Mouse (Mus musculus): ENCODE measurements at regions not wholly inside any gene's neighbourhood (a gene's known extent, or its start where the extent isn't known, plus 50 kb on each side); places are given as distances from the start of the nearest gene placed in this dataset.

GRCm38 (mm10) chr9:47226476-47227271 is 228.1 kb downstream of the Gm4791 start:
- Histone ChIP-seq H3K4me1 (replicated peaks; ENCODE audit: low read depth, low read length) (no peaks in the 10 kb centered on the region), H3K36me3 (ENCODE audit: insufficient read depth, low read length) (no peaks in the 10 kb centered on the region), H3K27me3 (ENCODE audit: insufficient read depth, low read length) (no peaks in the 10 kb centered on the region), H3K9me3 (ENCODE audit: low read length) (no peaks in the 10 kb centered on the region), H3K4me3 (replicated peaks; ENCODE audit: low read length) (no peak overlapping the region)
- TF ChIP-seq POU5F1 (IDR thresholded peaks at IDR 0.05; ENCODE audit: borderline replicate concordance, low read length) (no peak), CTCF (conservative IDR thresholded peaks at IDR 0.05; ENCODE audit: low read length) (0 out of 2 replicates have a peak, but pooled peaks have one; percentile 7), NANOG (IDR thresholded peaks at IDR 0.05; ENCODE audit: borderline replicate concordance, low read length) (no peak)

- Histone ChIP-seq H3K27me3 (ENCODE audit: insufficient read depth, low read length) (no peaks in the 10 kb centered on the region), H3K36me3 (ENCODE audit: insufficient read depth, low read length) (no peaks in the 10 kb centered on the region), H3K4me1 (replicated peaks; ENCODE audit: low read depth, low read length) (no peaks in the 10 kb centered on the region), H3K4me3 (replicated peaks; ENCODE audit: low read length) (no peak overlapping the region), H3K9me3 (ENCODE audit: low read length) (no peaks in the 10 kb centered on the region)
- no peak for TF ChIP-seq CTCF (conservative IDR thresholded peaks at IDR 0.05; ENCODE audit: low read length)
Observed at GRCm38 (mm10) chr9:47227298-47227697, 228.8 kb downstream of the Gm4791 start.

- H3K27me3 ChIP-seq (ENCODE audit: insufficient read depth, low read length), result no peaks in the 10 kb centered on the region
- H3K4me3 ChIP-seq (replicated peaks; ENCODE audit: low read length), result no peak overlapping the region
- no peaks in the 10 kb centered on the region for H3K36me3 ChIP-seq (ENCODE audit: insufficient read depth, low read length)
- no peaks in the 10 kb centered on the region for H3K9me3 ChIP-seq (ENCODE audit: low read length)
- no peaks in the 10 kb centered on the region for H3K4me1 ChIP-seq (replicated peaks; ENCODE audit: low read depth, low read length)
- TF ChIP-seq POU5F1 (IDR thresholded peaks at IDR 0.05; ENCODE audit: borderline replicate concordance, low read length) (no peak), CTCF (conservative IDR thresholded peaks at IDR 0.05; ENCODE audit: low read length) (no peak), NANOG (IDR thresholded peaks at IDR 0.05; ENCODE audit: borderline replicate concordance, low read length) (no peak)
Observed at GRCm38 (mm10) chr9:47228736-47229135, 230.2 kb downstream of the Gm4791 start.

GRCm38 (mm10) chr9:47229296-47229695 is 230.8 kb downstream of the Gm4791 start:
- Histone ChIP-seq H3K9me3 (ENCODE audit: low read length) (no peaks in the 10 kb centered on the region), H3K4me1 (replicated peaks; ENCODE audit: low read depth, low read length) (no peaks in the 10 kb centered on the region), H3K4me3 (replicated peaks; ENCODE audit: low read length) (no peak overlapping the region), H3K27me3 (ENCODE audit: insufficient read depth, low read length) (no peaks in the 10 kb centered on the region), H3K36me3 (ENCODE audit: insufficient read depth, low read length) (no peaks in the 10 kb centered on the region)
- TF ChIP-seq NANOG (IDR thresholded peaks at IDR 0.05; ENCODE audit: borderline replicate concordance, low read length) (no peak), POU5F1 (IDR thresholded peaks at IDR 0.05; ENCODE audit: borderline replicate concordance, low read length) (no peak), CTCF (conservative IDR thresholded peaks at IDR 0.05; ENCODE audit: low read length) (no peak)

GRCm38 (mm10) chr9:47240950-47241349 is 242.4 kb downstream of the Gm4791 start:
- H3K27me3 ChIP-seq (ENCODE audit: insufficient read depth, low read length), result no peaks in the 10 kb centered on the region
- TF ChIP-seq NANOG (IDR thresholded peaks at IDR 0.05; ENCODE audit: borderline replicate concordance, low read length), result no peak
- no peak for TF ChIP-seq CTCF (conservative IDR thresholded peaks at IDR 0.05; ENCODE audit: low read length)
- no peak for TF ChIP-seq POU5F1 (IDR thresholded peaks at IDR 0.05; ENCODE audit: borderline replicate concordance, low read length)
- H3K36me3 ChIP-seq (ENCODE audit: insufficient read depth, low read length), result no peaks in the 10 kb centered on the region
- no peaks in the 10 kb centered on the region for H3K4me1 ChIP-seq (replicated peaks; ENCODE audit: low read depth, low read length)
- no peak overlapping the region for H3K4me3 ChIP-seq (replicated peaks; ENCODE audit: low read length)
- H3K9me3 ChIP-seq (ENCODE audit: low read length), result peaks cover 21% of the 10 kb centered on the region

GRCm38 (mm10) chr9:47242051-47242450 is 243.5 kb downstream of the Gm4791 start:
- H3K27me3 ChIP-seq (ENCODE audit: insufficient read depth, low read length), result no peaks in the 10 kb centered on the region
- H3K9me3 ChIP-seq (ENCODE audit: low read length), result peaks cover 29% of the 10 kb centered on the region
- no peak for TF ChIP-seq NANOG (IDR thresholded peaks at IDR 0.05; ENCODE audit: borderline replicate concordance, low read length)
- TF ChIP-seq POU5F1 (IDR thresholded peaks at IDR 0.05; ENCODE audit: borderline replicate concordance, low read length), result no peak
- no peak for TF ChIP-seq CTCF (conservative IDR thresholded peaks at IDR 0.05; ENCODE audit: low read length)
- no peak overlapping the region for H3K4me3 ChIP-seq (replicated peaks; ENCODE audit: low read length)
- H3K4me1 ChIP-seq (replicated peaks; ENCODE audit: low read depth, low read length), result no peaks in the 10 kb centered on the region
- H3K36me3 ChIP-seq (ENCODE audit: insufficient read depth, low read length), result no peaks in the 10 kb centered on the region

GRCm38 (mm10) chr9:47242526-47242925 is 244.0 kb downstream of the Gm4791 start:
- H3K4me3 ChIP-seq (replicated peaks; ENCODE audit: low read length), result no peak overlapping the region
- H3K36me3 ChIP-seq (ENCODE audit: insufficient read depth, low read length), result no peaks in the 10 kb centered on the region
- no peaks in the 10 kb centered on the region for H3K4me1 ChIP-seq (replicated peaks; ENCODE audit: low read depth, low read length)
- no peaks in the 10 kb centered on the region for H3K27me3 ChIP-seq (ENCODE audit: insufficient read depth, low read length)
- peaks cover 33% of the 10 kb centered on the region for H3K9me3 ChIP-seq (ENCODE audit: low read length)
- TF ChIP-seq NANOG (IDR thresholded peaks at IDR 0.05; ENCODE audit: borderline replicate concordance, low read length) (no peak), POU5F1 (IDR thresholded peaks at IDR 0.05; ENCODE audit: borderline replicate concordance, low read length) (no peak), CTCF (conservative IDR thresholded peaks at IDR 0.05; ENCODE audit: low read length) (no peak)

- H3K4me3 ChIP-seq (replicated peaks; ENCODE audit: low read length), result no peak overlapping the region
- peaks cover 2% of the 10 kb centered on the region; the same call in 1 of the 2 replicates for H3K4me1 ChIP-seq (replicated peaks; ENCODE audit: low read depth, low read length)
- TF ChIP-seq POU5F1 (IDR thresholded peaks at IDR 0.05; ENCODE audit: borderline replicate concordance, low read length) (no peak), CTCF (conservative IDR thresholded peaks at IDR 0.05; ENCODE audit: low read length) (no peak), NANOG (IDR thresholded peaks at IDR 0.05; ENCODE audit: borderline replicate concordance, low read length) (no peak)
- H3K27me3 ChIP-seq (ENCODE audit: insufficient read depth, low read length), result no peaks in the 10 kb centered on the region
- no peaks in the 10 kb centered on the region for H3K36me3 ChIP-seq (ENCODE audit: insufficient read depth, low read length)
- peaks cover 31% of the 10 kb centered on the region for H3K9me3 ChIP-seq (ENCODE audit: low read length)
Observed at GRCm38 (mm10) chr9:47249029-47249428, 250.5 kb downstream of the Gm4791 start.

GRCm38 (mm10) chr9:47251160-47251559 is 252.6 kb downstream of the Gm4791 start:
- peaks cover 11% of the 10 kb centered on the region; the same call in 1 of the 2 replicates for H3K9me3 ChIP-seq (ENCODE audit: low read length)
- no peak for TF ChIP-seq NANOG (IDR thresholded peaks at IDR 0.05; ENCODE audit: borderline replicate concordance, low read length)
- TF ChIP-seq CTCF (conservative IDR thresholded peaks at IDR 0.05; ENCODE audit: low read length), result peak; percentile 67
- no peak for TF ChIP-seq POU5F1 (IDR thresholded peaks at IDR 0.05; ENCODE audit: borderline replicate concordance, low read length)
- no peaks in the 10 kb centered on the region for H3K27me3 ChIP-seq (ENCODE audit: insufficient read depth, low read length)
- H3K4me3 ChIP-seq (replicated peaks; ENCODE audit: low read length), result no peak overlapping the region
- H3K4me1 ChIP-seq (replicated peaks; ENCODE audit: low read depth, low read length), result peaks cover 2% of the 10 kb centered on the region; the same call in 1 of the 2 replicates
- no peaks in the 10 kb centered on the region for H3K36me3 ChIP-seq (ENCODE audit: insufficient read depth, low read length)

Data from E14TG2a.4 (cell line).